Mouse (Mus musculus): ENCODE results near the gene Zswim3.

GRCm38 (mm10) chr2:164859155-164859554, 54.3 kb downstream of the Zswim3 start:
- TF ChIP-seq CTCF (conservative IDR thresholded peaks at IDR 0.05; ENCODE audit: insufficient read depth, insufficient read length, low read depth, low read length) (no peak), POLR2A (IDR thresholded peaks at IDR 0.05; ENCODE audit: low read depth, low read length) (no peak)
